Mouse (Mus musculus): ENCODE measurements around the gene Snip1. TPM values are rescaled to one million over a fixed set of nuclear protein-coding genes. Genes with fewer than 3 reads are reported as not detected.

Gene Snip1
- polyA plus RNA-seq, 1 experiment from 2014 or later, result 32.8 TPM

DNA sequence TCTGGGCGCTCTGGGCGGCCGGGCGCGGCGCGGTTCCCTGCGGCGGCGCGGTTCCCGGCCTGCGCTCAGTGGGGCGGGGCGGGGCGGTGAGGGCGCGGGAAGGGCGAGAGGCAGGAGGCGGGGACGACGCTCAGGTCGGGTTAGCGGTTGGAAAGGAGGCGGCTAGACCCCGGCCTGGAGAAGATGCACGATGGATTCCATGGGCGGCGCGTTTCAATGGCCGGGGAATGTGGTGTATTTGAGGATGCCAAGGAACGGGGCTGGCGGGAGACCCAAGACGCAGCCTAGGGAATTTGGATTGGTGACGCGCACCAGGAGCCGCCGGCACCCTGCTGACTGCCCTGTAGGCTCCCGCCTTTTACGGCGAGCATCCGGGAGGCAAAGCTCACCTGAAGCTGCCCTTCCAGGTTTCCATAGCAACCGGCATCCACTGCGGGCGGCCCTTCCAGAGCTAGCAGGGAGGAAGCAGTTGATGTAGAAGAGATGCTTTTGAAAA lies 18.9 kb downstream of the Snip1 start:
- no peaks in the 10 kb centered on the region for H3K27me3 ChIP-seq (ENCODE audit: control insufficient read depth, insufficient read depth, low read length)
- peak overlapping the region; percentile 92 for H3K9ac ChIP-seq (ENCODE audit: low read length)
- DNase-seq (ENCODE audit: low spot score), result no peak
- H3K4me1 ChIP-seq (replicated peaks; ENCODE audit: control insufficient read depth, insufficient read depth, low read length), result peaks cover 1% of the 10 kb centered on the region; the same call in 1 of the 2 replicates
- peak overlapping the region; percentile 83 for H3K4me3 ChIP-seq (ENCODE audit: low read depth, low read length)
- peak overlapping the region; percentile 59 for H3K4me2 ChIP-seq (ENCODE audit: low read depth, low read length, severe bottlenecking)
- H3K27ac ChIP-seq (ENCODE audit: low read depth, low read length), result peak overlapping the region; percentile 96
- H3K9me3 ChIP-seq (ENCODE audit: control insufficient read depth, low read length), result no peaks in the 10 kb centered on the region
- WGBS, result under 1% methylated on average over 41 of the region's 45 CpGs
- peaks cover 7% of the 10 kb centered on the region for H3K36me3 ChIP-seq (ENCODE audit: control insufficient read depth, insufficient read depth, low read length)
- ATAC-seq (replicated peaks; ENCODE audit: low FRiP score), result peak; percentile 92

DNA sequence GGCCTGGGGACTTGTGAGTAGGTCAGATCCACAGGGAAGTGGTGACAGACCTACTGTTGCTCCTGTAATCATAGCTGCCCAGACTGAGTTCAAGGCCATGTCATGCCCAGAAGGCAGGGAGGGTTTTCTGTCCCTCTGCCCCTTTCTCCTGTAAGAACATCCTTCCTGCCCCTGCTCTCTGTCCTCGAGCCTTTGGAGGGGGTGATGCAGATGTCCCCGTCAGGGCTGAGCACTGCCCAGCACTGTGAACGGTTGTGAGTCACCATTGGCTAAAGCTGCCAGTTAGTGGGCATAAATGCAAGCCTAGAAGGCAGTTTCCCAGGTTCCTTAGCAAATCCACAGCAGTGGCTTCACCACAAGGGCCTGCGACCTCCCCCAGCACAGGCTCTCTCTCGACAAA lies 26.6 kb downstream of the Snip1 start:
- no peak overlapping the region for H3K9ac ChIP-seq (ENCODE audit: low read length)
- no peak for DNase-seq (ENCODE audit: low spot score)
- no peak overlapping the region for H3K4me2 ChIP-seq (ENCODE audit: low read depth, low read length, severe bottlenecking)
- ATAC-seq (replicated peaks; ENCODE audit: low FRiP score), result no peak
- no peaks in the 10 kb centered on the region for H3K9me3 ChIP-seq (ENCODE audit: control insufficient read depth, low read length)
- H3K4me1 ChIP-seq (replicated peaks; ENCODE audit: control insufficient read depth, insufficient read depth, low read length), result no peaks in the 10 kb centered on the region
- 91% methylated on average over 5 of the region's 5 CpGs for WGBS
- H3K27ac ChIP-seq (ENCODE audit: low read depth, low read length), result no peak overlapping the region
- no peaks in the 10 kb centered on the region for H3K27me3 ChIP-seq (ENCODE audit: control insufficient read depth, insufficient read depth, low read length)
- peaks cover 9% of the 10 kb centered on the region for H3K36me3 ChIP-seq (ENCODE audit: control insufficient read depth, insufficient read depth, low read length)
- H3K4me3 ChIP-seq (ENCODE audit: low read depth, low read length), result no peak overlapping the region

DNA sequence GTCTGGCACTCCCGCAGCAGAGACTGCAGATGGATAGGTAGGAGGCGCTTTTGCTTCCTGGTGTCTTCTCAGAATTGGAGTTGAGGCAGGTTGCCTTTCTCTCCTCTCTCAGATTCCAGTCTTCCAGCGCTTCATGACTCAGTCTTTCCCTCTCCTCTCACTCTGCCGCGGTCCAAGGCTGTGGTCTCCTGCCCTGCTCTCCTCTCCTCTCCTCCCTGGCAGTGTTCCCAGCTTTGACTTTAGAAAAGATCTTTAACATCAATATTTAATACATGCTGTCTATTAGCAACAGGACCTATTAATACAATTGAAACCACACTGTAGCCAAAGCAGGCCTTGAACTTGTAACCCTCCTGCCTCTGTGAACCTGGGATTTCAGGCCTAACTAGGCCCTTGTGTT lies 29.6 kb downstream of the Snip1 start:
- Histone ChIP-seq H3K4me1 (replicated peaks; ENCODE audit: control insufficient read depth, insufficient read depth, low read length) (no peaks in the 10 kb centered on the region), H3K4me3 (ENCODE audit: low read depth, low read length) (no peak overlapping the region), H3K27me3 (ENCODE audit: control insufficient read depth, insufficient read depth, low read length) (no peaks in the 10 kb centered on the region), H3K4me2 (ENCODE audit: low read depth, low read length, severe bottlenecking) (no peak overlapping the region), H3K9ac (ENCODE audit: low read length) (no peak overlapping the region), H3K9me3 (ENCODE audit: control insufficient read depth, low read length) (no peaks in the 10 kb centered on the region), H3K27ac (ENCODE audit: low read depth, low read length) (no peak overlapping the region), H3K36me3 (ENCODE audit: control insufficient read depth, insufficient read depth, low read length) (no peaks in the 10 kb centered on the region; the same call in 1 of the 2 replicates)
- ATAC-seq (replicated peaks; ENCODE audit: low FRiP score), result no peak
- WGBS, result 92% methylated on average over 5 of the region's 5 CpGs
- DNase-seq (ENCODE audit: low spot score), result no peak

DNA sequence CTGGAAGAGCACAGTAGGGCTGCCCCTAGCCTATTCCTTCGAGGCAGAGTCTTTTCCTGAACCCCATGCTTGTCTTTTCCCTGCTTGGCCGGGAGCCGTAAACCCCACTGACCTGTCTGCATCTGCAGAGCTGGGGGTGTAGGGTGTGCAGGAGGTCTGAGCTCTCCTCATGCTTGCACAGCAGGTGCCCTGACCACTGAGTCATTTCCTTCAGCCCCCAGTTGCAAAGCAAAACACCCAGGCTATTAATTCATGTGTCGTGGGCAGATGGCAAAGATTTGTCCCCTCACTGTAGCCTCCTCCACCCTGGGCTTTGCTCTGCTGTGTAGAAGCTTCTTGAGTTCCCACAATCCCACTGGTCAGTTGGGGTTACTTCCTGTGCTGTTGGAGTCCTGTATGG lies 30.9 kb downstream of the Snip1 start:
- Histone ChIP-seq H3K4me1 (replicated peaks; ENCODE audit: control insufficient read depth, insufficient read depth, low read length) (no peaks in the 10 kb centered on the region), H3K36me3 (ENCODE audit: control insufficient read depth, insufficient read depth, low read length) (no peaks in the 10 kb centered on the region; the same call in 1 of the 2 replicates), H3K4me3 (ENCODE audit: low read depth, low read length) (no peak overlapping the region), H3K9ac (ENCODE audit: low read length) (no peak overlapping the region), H3K27ac (ENCODE audit: low read depth, low read length) (no peak overlapping the region), H3K9me3 (ENCODE audit: control insufficient read depth, low read length) (no peaks in the 10 kb centered on the region), H3K4me2 (ENCODE audit: low read depth, low read length, severe bottlenecking) (no peak overlapping the region), H3K27me3 (ENCODE audit: control insufficient read depth, insufficient read depth, low read length) (no peaks in the 10 kb centered on the region)
- no peak for ATAC-seq (replicated peaks; ENCODE audit: low FRiP score)
- no peak for DNase-seq (ENCODE audit: low spot score)
- WGBS, result 75% methylated on average over 4 of the region's 4 CpGs

DNA sequence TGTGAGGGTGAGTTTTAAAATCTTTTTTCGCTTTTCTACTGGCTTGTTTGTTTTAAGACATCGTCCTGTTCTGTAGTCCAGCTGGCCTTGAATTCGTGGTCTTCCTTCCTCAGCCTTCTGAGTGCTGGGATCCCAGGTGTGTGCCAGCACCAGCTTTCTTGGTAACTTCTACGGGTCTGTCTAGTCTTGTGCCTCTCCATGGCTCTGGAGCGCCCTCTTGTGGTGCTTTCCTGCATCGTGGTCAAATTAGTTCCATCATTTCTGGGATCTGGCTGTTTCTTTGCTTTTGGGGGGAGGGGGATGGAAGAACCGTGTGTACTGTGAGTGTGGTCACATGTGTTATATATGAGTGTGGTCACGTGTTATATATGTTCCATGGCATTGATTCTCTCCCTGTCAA lies 33.0 kb downstream of the Snip1 start:
- Histone ChIP-seq H3K4me1 (replicated peaks; ENCODE audit: control insufficient read depth, insufficient read depth, low read length) (no peaks in the 10 kb centered on the region), H3K27me3 (ENCODE audit: control insufficient read depth, insufficient read depth, low read length) (no peaks in the 10 kb centered on the region), H3K4me2 (ENCODE audit: low read depth, low read length, severe bottlenecking) (no peak overlapping the region), H3K9me3 (ENCODE audit: control insufficient read depth, low read length) (no peaks in the 10 kb centered on the region), H3K4me3 (ENCODE audit: low read depth, low read length) (no peak overlapping the region), H3K36me3 (ENCODE audit: control insufficient read depth, insufficient read depth, low read length) (no peaks in the 10 kb centered on the region; the same call in 1 of the 2 replicates), H3K9ac (ENCODE audit: low read length) (no peak overlapping the region), H3K27ac (ENCODE audit: low read depth, low read length) (no peak overlapping the region)
- WGBS, result 13% methylated on average over 8 of the region's 8 CpGs
- ATAC-seq (replicated peaks; ENCODE audit: low FRiP score) (no peak; the same call in 1 of the 2 replicates), DNase-seq (ENCODE audit: low spot score) (peak; percentile 92)

DNA sequence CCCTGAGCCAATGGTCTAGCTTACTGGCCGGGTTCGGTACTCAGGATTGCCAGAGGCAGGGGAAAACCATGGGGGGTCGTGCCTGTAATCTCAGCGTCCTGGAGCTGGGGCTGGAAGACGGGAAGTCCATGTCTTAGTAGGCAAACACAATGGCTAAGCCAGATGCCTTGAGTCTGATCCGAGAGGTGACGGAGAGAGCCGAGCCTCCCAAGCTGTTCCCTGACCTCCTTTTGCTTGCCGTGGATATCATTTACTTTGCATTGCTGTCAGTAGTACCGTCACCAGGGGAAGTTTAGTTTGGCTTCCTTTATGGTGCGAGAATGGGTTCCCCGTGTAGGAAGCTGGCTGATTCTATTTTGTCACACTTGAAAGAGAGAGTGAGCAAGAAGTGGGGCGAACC lies 34.9 kb downstream of the Snip1 start:
- ATAC-seq (replicated peaks; ENCODE audit: low FRiP score), result no peak
- no peaks in the 10 kb centered on the region; the same call in 1 of the 2 replicates for H3K36me3 ChIP-seq (ENCODE audit: control insufficient read depth, insufficient read depth, low read length)
- H3K4me2 ChIP-seq (ENCODE audit: low read depth, low read length, severe bottlenecking), result no peak overlapping the region

DNA sequence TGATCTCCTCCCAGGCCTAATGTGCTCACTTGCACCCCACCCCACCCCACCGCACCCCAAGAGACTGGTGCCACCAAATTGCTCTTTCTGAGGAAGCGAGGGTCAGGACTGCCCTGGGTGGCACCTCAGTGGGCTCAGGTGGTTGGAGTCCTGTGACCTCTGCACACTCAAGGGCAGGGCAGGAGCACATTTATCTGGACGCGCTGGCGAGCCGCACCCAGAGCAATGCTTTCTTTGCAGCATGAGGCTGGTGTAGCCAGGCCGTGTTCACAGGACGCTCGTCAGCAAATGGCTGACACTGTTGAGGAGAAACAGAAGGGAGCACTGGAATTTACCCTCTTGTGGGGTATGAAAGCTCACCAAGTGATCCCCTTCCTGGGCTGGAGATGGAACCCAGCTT lies 38.9 kb downstream of the Snip1 start:
- no peaks in the 10 kb centered on the region; the same call in 1 of the 2 replicates for H3K36me3 ChIP-seq (ENCODE audit: control insufficient read depth, insufficient read depth, low read length)

More for the DNA sequence above, 34.9 kb downstream of the Snip1 start:
- no peak overlapping the region for H3K4me3 ChIP-seq (ENCODE audit: low read depth, low read length)
- no peak overlapping the region for H3K9ac ChIP-seq (ENCODE audit: low read length)
- WGBS, result 68% methylated on average over 13 of the region's 13 CpGs
- no peaks in the 10 kb centered on the region for H3K4me1 ChIP-seq (replicated peaks; ENCODE audit: control insufficient read depth, insufficient read depth, low read length)
- no peak for DNase-seq (ENCODE audit: low spot score)
- H3K27ac ChIP-seq (ENCODE audit: low read depth, low read length), result no peak overlapping the region
- H3K9me3 ChIP-seq (ENCODE audit: control insufficient read depth, low read length), result no peaks in the 10 kb centered on the region
- H3K27me3 ChIP-seq (ENCODE audit: control insufficient read depth, insufficient read depth, low read length), result no peaks in the 10 kb centered on the region

DNA sequence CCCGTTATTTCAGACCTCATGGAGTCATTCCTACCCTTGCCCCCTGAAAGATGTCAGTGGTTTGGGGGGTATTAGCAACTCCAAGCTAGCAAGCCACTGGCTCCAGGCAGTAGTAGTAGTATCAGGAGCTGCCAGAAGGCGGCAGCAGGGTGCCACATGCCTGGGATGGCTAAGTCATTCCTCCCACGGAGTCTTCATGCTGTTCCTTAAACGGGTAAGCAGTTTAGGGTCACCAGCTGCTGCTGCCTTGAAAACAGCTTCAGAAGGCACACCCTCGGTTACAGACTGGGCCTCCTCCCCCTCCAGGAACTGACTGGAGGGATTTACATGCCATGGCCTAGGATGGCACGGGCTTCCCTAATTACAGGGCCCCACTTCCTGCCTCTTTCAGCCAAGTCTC lies 48.2 kb downstream of the Snip1 start:
- WGBS, result 19% methylated on average over 6 of the region's 6 CpGs
- Histone ChIP-seq H3K9me3 (ENCODE audit: control insufficient read depth, low read length) (no peaks in the 10 kb centered on the region), H3K4me1 (replicated peaks; ENCODE audit: control insufficient read depth, insufficient read depth, low read length) (0 out of 2 replicates have a peak, but pooled peaks cover 1% of the 10 kb centered on the region), H3K4me3 (ENCODE audit: low read depth, low read length) (no peak overlapping the region), H3K9ac (ENCODE audit: low read length) (no peak overlapping the region), H3K27me3 (ENCODE audit: control insufficient read depth, insufficient read depth, low read length) (no peaks in the 10 kb centered on the region), H3K27ac (ENCODE audit: low read depth, low read length) (no peak overlapping the region), H3K4me2 (ENCODE audit: low read depth, low read length, severe bottlenecking) (no peak overlapping the region), H3K36me3 (ENCODE audit: control insufficient read depth, insufficient read depth, low read length) (no peaks in the 10 kb centered on the region; the same call in 1 of the 2 replicates)
- ATAC-seq (replicated peaks; ENCODE audit: low FRiP score), result peak; percentile 44; the same call in 1 of the 2 replicates
- peak; percentile 85 for DNase-seq (ENCODE audit: low spot score)

More for the DNA sequence above, 38.9 kb downstream of the Snip1 start:
- Histone ChIP-seq H3K4me1 (replicated peaks; ENCODE audit: control insufficient read depth, insufficient read depth, low read length) (no peaks in the 10 kb centered on the region), H3K9me3 (ENCODE audit: control insufficient read depth, low read length) (no peaks in the 10 kb centered on the region), H3K27ac (ENCODE audit: low read depth, low read length) (no peak overlapping the region), H3K4me2 (ENCODE audit: low read depth, low read length, severe bottlenecking) (no peak overlapping the region), H3K9ac (ENCODE audit: low read length) (no peak overlapping the region), H3K27me3 (ENCODE audit: control insufficient read depth, insufficient read depth, low read length) (no peaks in the 10 kb centered on the region), H3K4me3 (ENCODE audit: low read depth, low read length) (no peak overlapping the region)
- DNase-seq (ENCODE audit: low spot score) (no peak), ATAC-seq (replicated peaks; ENCODE audit: low FRiP score) (no peak)
- WGBS, result 91% methylated on average over 9 of the region's 9 CpGs

DNA sequence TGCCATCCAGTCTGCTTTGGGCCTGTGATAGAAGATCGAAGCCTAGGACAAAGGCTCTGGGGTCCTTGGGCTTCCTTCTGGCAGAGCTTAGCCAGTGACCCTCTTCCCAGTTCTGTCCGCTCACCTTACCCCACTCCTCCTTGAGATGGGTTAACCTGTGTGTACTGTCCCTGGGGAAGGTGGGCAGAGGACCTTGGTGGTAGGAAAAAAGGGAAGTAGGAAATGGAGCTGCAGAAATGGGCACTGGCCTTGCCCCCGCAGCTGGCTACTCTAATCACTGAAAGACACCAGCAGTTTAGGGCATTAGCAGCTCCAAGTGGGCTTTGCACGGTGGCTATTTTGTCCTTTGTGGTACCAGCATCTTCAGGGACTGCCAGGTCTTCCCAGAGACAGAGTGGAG lies 48.6 kb downstream of the Snip1 start:
- Histone ChIP-seq H3K4me1 (replicated peaks; ENCODE audit: control insufficient read depth, insufficient read depth, low read length) (0 out of 2 replicates have a peak, but pooled peaks cover 1% of the 10 kb centered on the region), H3K27ac (ENCODE audit: low read depth, low read length) (no peak overlapping the region), H3K4me2 (ENCODE audit: low read depth, low read length, severe bottlenecking) (no peak overlapping the region), H3K27me3 (ENCODE audit: control insufficient read depth, insufficient read depth, low read length) (no peaks in the 10 kb centered on the region), H3K4me3 (ENCODE audit: low read depth, low read length) (no peak overlapping the region), H3K9ac (ENCODE audit: low read length) (no peak overlapping the region), H3K9me3 (ENCODE audit: control insufficient read depth, low read length) (no peaks in the 10 kb centered on the region), H3K36me3 (ENCODE audit: control insufficient read depth, insufficient read depth, low read length) (no peaks in the 10 kb centered on the region; the same call in 1 of the 2 replicates)
- WGBS, result 81% methylated on average over 4 of the region's 4 CpGs
- ATAC-seq (replicated peaks; ENCODE audit: low FRiP score) (no peak), DNase-seq (ENCODE audit: low spot score) (no peak)
